ENCODE assay signal across 8 mouse cellular contexts in the genomic region with DNA sequence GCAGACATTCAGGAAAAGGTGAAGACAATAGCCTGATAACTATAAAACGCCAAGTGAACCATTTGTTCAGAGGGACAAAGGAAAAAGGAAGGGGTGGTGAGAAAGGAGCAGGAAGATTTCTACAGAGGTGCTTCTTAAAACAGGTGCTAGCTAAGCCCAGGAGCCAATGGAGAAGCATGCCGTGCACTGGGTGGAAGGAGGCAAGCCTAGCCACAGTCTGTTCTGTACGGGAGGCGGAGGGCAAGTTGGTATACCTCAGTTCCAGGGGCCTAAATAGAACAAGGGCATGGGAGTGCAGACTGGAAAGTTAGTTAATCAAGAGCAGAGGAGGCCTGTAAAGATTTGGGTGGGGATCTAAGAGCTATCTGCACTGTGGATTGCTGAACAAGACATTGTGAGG. TPM values are rescaled to one million over a fixed set of nuclear protein-coding genes. Genes with fewer than 3 reads are reported as not detected.
DNase-seq lines count a peak whose midpoint lies in the region; ATAC-seq and TF ChIP-seq lines count a peak whose summit lies in the region.

No protein-coding gene starts in this region.

- TF ChIP-seq CTCF in left cerebral cortex, adult 2 months (IDR thresholded peaks at IDR 0.05) = no peak
- no peak for TF ChIP-seq CTCF in kidney, postnatal 0 days (IDR thresholded peaks at IDR 0.05; ENCODE audit: low read depth)

- DNase-seq in left cerebral cortex, adult 2 months (ENCODE audit: extremely low spot score in 1 of 2, low spot score in 2 of 2) = no peak
- no peak for DNase-seq in left cerebral cortex, adult 18-20 months (ENCODE audit: low spot score in 2 of 2)
- peak; percentile 35 for DNase-seq in kidney, postnatal 0 days (ENCODE audit: low spot score)
- DNase-seq in naive thymus-derived CD4-positive, alpha-beta T cell, adult 2 months (ENCODE audit: low read depth) = peak; percentile 33
- no peak for DNase-seq in right cerebral cortex, postnatal 36 days (ENCODE audit: low spot score in 2 of 2)
- no peak for DNase-seq in gastrocnemius, postnatal 10 days

- peak overlapping the region; percentile 52 for H3K4me2 ChIP-seq in embryonic facial prominence, embryonic 15.5 days (replicated peaks)
- H3K4me2 ChIP-seq in kidney, postnatal 0 days (ENCODE audit: low read length) = peak overlapping the region; percentile 67

- H3K27ac ChIP-seq in left cerebral cortex, adult 2 months = no peak overlapping the region
- H3K27ac ChIP-seq in embryonic facial prominence, embryonic 15.5 days (replicated peaks) = no peak overlapping the region
- 0 out of 2 replicates have a peak overlapping the region, but pooled peaks have one; percentile 32 for H3K27ac ChIP-seq in kidney, postnatal 0 days

- no peaks in the 10 kb centered on the region for H3K27me3 ChIP-seq in embryonic facial prominence, embryonic 15.5 days
- H3K27me3 ChIP-seq in kidney, postnatal 0 days (ENCODE audit: insufficient read depth, low read length) = no peaks in the 10 kb centered on the region

- no peak overlapping the region for H3K9ac ChIP-seq in embryonic facial prominence, embryonic 15.5 days
- peak overlapping the region; percentile 49 for H3K9ac ChIP-seq in kidney, postnatal 0 days (ENCODE audit: low read depth, low read length)

- no peaks in the 10 kb centered on the region for H3K9me3 ChIP-seq in embryonic facial prominence, embryonic 15.5 days (replicated peaks)
- no peaks in the 10 kb centered on the region for H3K9me3 ChIP-seq in kidney, postnatal 0 days (replicated peaks; ENCODE audit: low read length)

- H3K4me3 ChIP-seq in left cerebral cortex, adult 2 months = peak overlapping the region; percentile 98
- peak overlapping the region; percentile 38 for H3K4me3 ChIP-seq in embryonic facial prominence, embryonic 15.5 days (replicated peaks)
- H3K4me3 ChIP-seq in kidney, postnatal 0 days (replicated peaks; ENCODE audit: low read depth, low read length) = peak overlapping the region; percentile 94

- no peaks in the 10 kb centered on the region for H3K36me3 ChIP-seq in embryonic facial prominence, embryonic 15.5 days
- H3K36me3 ChIP-seq in kidney, postnatal 0 days (ENCODE audit: insufficient read depth, low read length) = 0 out of 2 replicates have a peak, but pooled peaks cover 3% of the 10 kb centered on the region

- intact Hi-C loops in left cerebral cortex, adult 2 months (cut with DNase I) = loop anchor here (1.0 kb wide), 1 partner anchor 105 kb away; no protein-coding TSS in a partner anchor

- no peak for ATAC-seq in embryonic facial prominence, embryonic 15.5 days (ENCODE audit: insufficient number of reproducible peaks, low FRiP score, low TSS enrichment, low read depth)
- no peak for ATAC-seq in kidney, postnatal 0 days (replicated peaks; ENCODE audit: low FRiP score, low read depth)
- ATAC-seq in megakaryocyte progenitor cell, adult 5-6 weeks (replicated peaks; ENCODE audit: poor library complexity) = no peak

- 5% methylated on average over 4 of the region's 4 CpGs for WGBS in embryonic facial prominence, embryonic 15.5 days
- WGBS in kidney, postnatal 0 days = 7% methylated on average over 4 of the region's 4 CpGs

- peaks cover 34% of the 10 kb centered on the region for H3K4me1 ChIP-seq in embryonic facial prominence, embryonic 15.5 days
- no peaks in the 10 kb centered on the region for H3K4me1 ChIP-seq in kidney, postnatal 0 days (replicated peaks; ENCODE audit: insufficient read depth, low read length)

RNA-seq across cellular contexts. Expression of a gene that starts 3.8 kb away (rescaled TPM):
- 100 to 1,000 TPM; 179 to 181 TPM for total RNA-seq in left cerebral cortex, adult 2 months (2021)
- 100 to 1,000 TPM; 172 TPM for total RNA-seq in left cerebral cortex, adult 18-20 months (2021)
- 56.8 and 59.9 TPM in 2 replicates for polyA plus RNA-seq in embryonic facial prominence, embryonic 15.5 days (2015; fragmentation: Nextera tagmentation; extraction: Ambion mirVana)
- polyA plus RNA-seq in kidney, postnatal 0 days (2015; fragmentation: Nextera tagmentation; extraction: Ambion mirVana) = 43.8 and 48.7 TPM in 2 replicates
- 43.8 and 49.7 TPM in 2 replicates for total RNA-seq in megakaryocyte progenitor cell, adult 5-6 weeks (2015)
- total RNA-seq in megakaryocyte progenitor cell, adult 5-6 weeks (2017) = 20.1 and 23.5 TPM in 2 replicates
- 10 to 100 TPM; 58.8 to 65.8 TPM for total RNA-seq in gastrocnemius, postnatal 10 days (2021)

Comparison
In these comparisons a context has a peak if more than half of its experiments do, and no peak if none do; other contexts are left out.
1. DNase-seq: peak in kidney, postnatal 0 days (single experiment) and naive thymus-derived CD4-positive, alpha-beta T cell, adult 2 months (single experiment); none in left cerebral cortex, adult 2 months (0 of 2), left cerebral cortex, adult 18-20 months (0 of 2), right cerebral cortex, postnatal 36 days (0 of 2) and gastrocnemius, postnatal 10 days (single experiment).
2. H3K4me3 ChIP-seq: peak in every context shown above with its lines; median percentile 98 in left cerebral cortex, adult 2 months; 94 in kidney, postnatal 0 days; 38 in embryonic facial prominence, embryonic 15.5 days.